Mouse (Mus musculus) CH12.LX (cell line): ENCODE results near the gene Il16. TPM values are rescaled to one million over a fixed set of nuclear protein-coding genes. Genes with fewer than 3 reads are reported as not detected.

Experiments
- DNase-seq: peaks from one replicate; pipeline ENCODE4 v3.0.0-alpha.2; 2013; ENCODE audit errors: extremely low read depth
- H3K27ac ChIP-seq: 2 replicates; pipeline ENCODE4 v1.5.1; 2012; ENCODE audit warnings: low read depth, mild to moderate bottlenecking, control low read depth, moderate library complexity; ENCODE audit not compliant: insufficient read depth
- H3K27me3 ChIP-seq: replicated peaks from 2 replicates; pipeline ENCODE3; 2012; ENCODE audit warnings: inconsistent platforms
- H3K36me3 ChIP-seq, 2 experiments: replicated peaks in 1 of 2; 2 replicates each; pipeline versions ENCODE3 to v1.6.1; 2012; ENCODE audit warnings: inconsistent platforms in 1 of 2, low read length in 1 of 2, mild to moderate bottlenecking in 1 of 2, mixed read lengths in 1 of 2, moderate library complexity in 1 of 2; ENCODE audit not compliant: control insufficient read depth in 1 of 2, insufficient read depth in 1 of 2
- H3K4me1 ChIP-seq, 2 experiments: 2 replicates each; pipeline ENCODE4 v1.6.1; 2012; ENCODE audit warnings: inconsistent platforms in 1 of 2, moderate library complexity in 1 of 2; ENCODE audit not compliant: insufficient read depth in 2 of 2, control insufficient read depth in 1 of 2
- H3K4me2 ChIP-seq: 2 replicates; pipeline ENCODE4 v1.6.1; 2012; ENCODE audit warnings: low read depth, mild to moderate bottlenecking, control low read depth; ENCODE audit not compliant: poor library complexity, insufficient read depth, severe bottlenecking
- H3K4me3 ChIP-seq, 3 experiments: fragments of 150-350 bp in 1 of 3; sonication (generic) in 1 of 3; replicated peaks in 1 of 3; 2 replicates each; pipeline versions ENCODE3 to v1.5.1; 2011 to 2012; ENCODE audit warnings: low read depth in 2 of 3, low read length in 2 of 3, mild to moderate bottlenecking in 2 of 3, moderate library complexity in 2 of 3, control low read depth in 1 of 3, improper control_type of control experiment in 1 of 3, inconsistent platforms in 1 of 3, mixed read lengths in 1 of 3; ENCODE audit not compliant: poor library complexity in 1 of 3
- H3K79me2 ChIP-seq: replicated peaks from 2 replicates; pipeline ENCODE4 v1.6.1; 2012; ENCODE audit warnings: mild to moderate bottlenecking, moderate library complexity; ENCODE audit not compliant: control insufficient read depth, poor library complexity, insufficient read depth, severe bottlenecking; ENCODE audit errors: extremely low read depth
- H3K9ac ChIP-seq: 2 replicates; pipeline ENCODE4 v1.6.1; 2012; ENCODE audit warnings: low read depth, mild to moderate bottlenecking, control low read depth, moderate library complexity; ENCODE audit not compliant: insufficient read depth
- H3K9me3 ChIP-seq: replicated peaks from 2 replicates; pipeline ENCODE3; 2012; ENCODE audit warnings: low read length, inconsistent platforms, mixed read lengths
- BHLHE40 ChIP-seq: IDR thresholded peaks from 2 replicates; pipeline ENCODE4 v1.6.1; 2011; ENCODE audit warnings: mild to moderate bottlenecking, low read depth, low read length, improper control_type of control experiment
- CTCF ChIP-seq, 2 experiments: IDR thresholded peaks in 1 of 2; conservative IDR thresholded peaks in 1 of 2; 2 replicates each; pipeline ENCODE4 v1.5.1; 2011 to 2012; ENCODE audit warnings: low read depth in 2 of 2, low read length in 2 of 2, improper control_type of control experiment in 1 of 2, inconsistent platforms in 1 of 2, mild to moderate bottlenecking in 1 of 2, moderate library complexity in 1 of 2
- E2F4 ChIP-seq: IDR thresholded peaks from 2 replicates; pipeline ENCODE4 v1.6.1; 2011; ENCODE audit warnings: low read depth, low read length, improper control_type of control experiment; ENCODE audit not compliant: insufficient replicate concordance
- ETS1 ChIP-seq: conservative IDR thresholded peaks from 2 replicates; pipeline ENCODE4 v1.6.1; 2012; ENCODE audit warnings: low read depth, mild to moderate bottlenecking, inconsistent platforms, low read length, improper control_type of control experiment, moderate library complexity
- HCFC1 ChIP-seq: IDR thresholded peaks from 2 replicates; pipeline ENCODE4 v1.6.1; 2012; ENCODE audit warnings: low read depth, mild to moderate bottlenecking, inconsistent platforms, low read length, improper control_type of control experiment
- IRF4 ChIP-seq: IDR thresholded peaks from 2 replicates; pipeline ENCODE4 v1.6.1; 2014; ENCODE audit warnings: low read depth, mild to moderate bottlenecking, inconsistent platforms, low read length, improper control_type of control experiment
- JUND ChIP-seq: conservative IDR thresholded peaks from 2 replicates; pipeline ENCODE4 v1.6.1; 2011; ENCODE audit warnings: low read depth, low read length, improper control_type of control experiment
- KAT2A ChIP-seq: IDR thresholded peaks from 2 replicates; pipeline ENCODE4 v1.6.1; 2012; ENCODE audit warnings: low read length, improper control_type of control experiment, inconsistent platforms; ENCODE audit not compliant: insufficient replicate concordance
- NRF1 ChIP-seq: IDR thresholded peaks from 2 replicates; pipeline ENCODE4 v1.6.1; 2014; ENCODE audit warnings: low read depth, mild to moderate bottlenecking, inconsistent platforms, low read length, improper control_type of control experiment, moderate library complexity
- PAX5 ChIP-seq: IDR thresholded peaks from 2 replicates; pipeline ENCODE4 v1.6.1; 2012; ENCODE audit warnings: low read length, inconsistent platforms, mixed read lengths
- POLR2A ChIP-seq: IDR thresholded peaks from 2 replicates; pipeline ENCODE4 v1.6.1; 2011; ENCODE audit warnings: low read depth, mild to moderate bottlenecking, improper control_type of control experiment, low read length
- POLR2AphosphoS2 ChIP-seq: IDR thresholded peaks from 2 replicates; pipeline ENCODE4 v1.6.1; 2011; ENCODE audit warnings: low read depth, low read length, improper control_type of control experiment
- RAD21 ChIP-seq: IDR thresholded peaks from 2 replicates; pipeline ENCODE4 v1.6.1; 2011; ENCODE audit warnings: low read depth, mild to moderate bottlenecking, low read length, improper control_type of control experiment, moderate library complexity
- RCOR1 ChIP-seq: conservative IDR thresholded peaks from 2 replicates; pipeline ENCODE4 v1.6.1; 2012; ENCODE audit warnings: low read depth, mild to moderate bottlenecking, inconsistent platforms, low read length, improper control_type of control experiment
- TBP ChIP-seq: conservative IDR thresholded peaks from 2 replicates; pipeline ENCODE4 v1.6.1; 2011; ENCODE audit warnings: low read depth, low read length, improper control_type of control experiment
- ZC3H11A ChIP-seq: IDR thresholded peaks from 2 replicates; pipeline ENCODE4 v1.6.1; 2012; ENCODE audit warnings: low read depth, mild to moderate bottlenecking, inconsistent platforms, low read length, improper control_type of control experiment
- ZKSCAN1 ChIP-seq: IDR thresholded peaks from 2 replicates; pipeline ENCODE4 v1.6.1; 2012; ENCODE audit warnings: low read depth, inconsistent platforms, low read length, improper control_type of control experiment, borderline replicate concordance
- ZMIZ1 ChIP-seq: IDR thresholded peaks from 2 replicates; pipeline ENCODE4 v1.6.1; 2012; ENCODE audit warnings: low read depth, mild to moderate bottlenecking, inconsistent platforms, low read length, improper control_type of control experiment
- dilution Hi-C: fragments of 300-500 bp; cut with MboI; formaldehyde crosslinking; loops from 2 replicates; pipeline ENCODE4 v1.14.3; 2020; ENCODE audit warnings: low sequenced_read_pairs; ENCODE audit not compliant: extremely low pct_unique_long_range_greater_than_20kb, extremely low pct_ligation_motif_present
- in situ Hi-C: fragments of 300-500 bp; cut with MboI; formaldehyde crosslinking; loops from 3 replicates; pipeline ENCODE4 v1.14.3; 2019; ENCODE audit warnings: low sequenced_read_pairs, low pct_ligation_motif_present, low pct_unique_long_range_greater_than_20kb, mixed read lengths
- polyA plus RNA-seq: library from polyadenylated mRNA; unstranded; fragments of >175 nt; gene quantifications from 2 replicates; pipeline ENCODE4 v1.2.1, GENCODE M21; 2012; ENCODE audit warnings: low read depth; ENCODE audit not compliant: insufficient read length
- total RNA-seq, 2 experiments: library from RNA; depleted of rRNA; stranded (reverse); fragments of 300-350 nt in 1 of 2; fragments of >200 nt in 1 of 2; gene quantifications; 2 replicates each; pipeline ENCODE4 v1.2.3; 2012 to 2014

The Il16 gene
- total and polyA plus RNA-seq, 3 experiments = 39.8 to 62.1 (median 55.5) TPM

DNA sequence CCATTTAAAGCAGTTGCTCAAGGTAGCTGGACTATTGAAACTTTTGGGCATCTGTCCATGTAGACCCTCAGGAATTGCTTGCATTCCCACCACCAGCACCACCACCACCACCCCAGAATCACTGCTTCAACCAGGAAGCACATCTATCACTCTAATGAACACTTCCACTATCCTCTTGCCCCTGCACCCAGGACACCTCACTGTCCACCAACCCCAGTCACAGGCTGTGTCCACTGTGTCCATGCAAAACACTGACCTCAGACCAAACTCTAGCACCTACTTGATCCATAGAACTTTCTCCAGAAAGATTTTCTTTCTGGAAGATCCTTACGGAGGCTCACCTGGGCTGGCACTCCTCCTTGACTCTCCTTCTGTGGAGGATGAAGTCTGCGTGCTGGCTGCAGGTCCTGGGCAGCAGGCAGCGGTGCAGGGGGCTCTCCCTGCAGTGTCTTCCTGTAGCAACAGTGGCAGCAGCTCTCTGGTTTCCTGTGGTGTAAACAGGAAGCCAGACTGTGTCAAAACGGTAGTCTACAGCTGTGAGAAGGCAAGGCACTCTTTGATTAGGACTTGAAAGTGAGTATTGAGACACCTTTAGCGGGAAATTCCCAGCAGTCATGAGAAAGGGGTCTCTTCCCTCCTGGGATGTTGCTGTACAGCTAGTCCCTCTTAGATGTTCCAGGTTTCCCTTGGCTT, 90.4 kb downstream of the Il16 start (continued):
- TF ChIP-seq PAX5 = no peak
- TF ChIP-seq CTCF (conservative IDR thresholded peaks at IDR 0.05 in 1 of 2, IDR thresholded peaks at IDR 0.05 in 1 of 2; ENCODE audit: low read depth in 2 of 2, low read length in 2 of 2) = no peak
- TF ChIP-seq E2F4 = peak; percentile 80; the same call in 1 of the 2 replicates
- peak; percentile 68; the same call in 1 of the 2 replicates for TF ChIP-seq TBP
- peak; percentile 6 for TF ChIP-seq RAD21
- peak; percentile 92; the same call in 1 of the 2 replicates for TF ChIP-seq RCOR1
- no peak for TF ChIP-seq ZKSCAN1
- TF ChIP-seq POLR2AphosphoS2 = peak; percentile 60; the same call in 1 of the 2 replicates
- 0 out of 2 replicates have a peak, but pooled peaks have one; percentile 65 for TF ChIP-seq KAT2A
- TF ChIP-seq ZC3H11A = no peak
- peak; percentile 89 for TF ChIP-seq JUND
- peak; percentile 62 for TF ChIP-seq HCFC1
- TF ChIP-seq, all 38 proteins: peak for 28

DNA sequence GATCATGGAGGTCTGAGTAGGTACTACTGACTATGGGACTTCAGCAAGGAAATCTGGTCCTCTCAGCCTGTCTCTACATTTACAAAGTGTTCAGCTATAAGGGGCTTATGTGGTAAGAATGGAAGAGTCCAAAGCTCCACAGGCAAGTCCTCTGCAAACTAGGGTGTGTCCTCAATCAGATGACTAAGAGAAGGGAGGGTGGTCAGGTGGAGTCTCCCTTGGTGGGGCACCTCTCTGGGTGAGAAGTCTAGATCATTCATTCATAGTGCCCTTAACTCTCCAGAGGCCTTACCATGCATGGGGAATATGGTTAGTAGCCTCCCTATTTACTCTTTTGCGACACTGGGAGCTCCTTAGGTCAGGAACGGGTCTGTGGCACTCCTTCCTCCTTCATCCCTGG, 91.3 kb downstream of the Il16 start:
- peaks cover 54% of the 10 kb centered on the region for H3K79me2 ChIP-seq
- peak overlapping the region; percentile 95 for H3K4me2 ChIP-seq
- H3K27me3 ChIP-seq = no peaks in the 10 kb centered on the region
- TF ChIP-seq ZMIZ1 (0 out of 2 replicates have a peak, but pooled peaks have one; percentile 11), NRF1 (no peak), ETS1 (peak; percentile 24), IRF4 (0 out of 2 replicates have a peak, but pooled peaks have one; percentile 20), BHLHE40 (no peak), TBP (peak; percentile 62), POLR2A (peak; percentile 33; the same call in 1 of the 2 replicates)
- dilution Hi-C loops (no loop called here), in situ Hi-C loops (loop anchor here (25.0 kb wide), 1 partner anchor 233 kb away; the partner anchor contains the start of genes Mesd and Tlnrd1)
- H3K4me1 ChIP-seq = peaks cover 13 to 51% of the 10 kb centered on the region in 2 experiments
- peak overlapping the region; percentile 99 for H3K27ac ChIP-seq
- H3K9me3 ChIP-seq = peaks cover 11% of the 10 kb centered on the region
- peak overlapping the region; percentile 89 for H3K9ac ChIP-seq
- H3K4me3 ChIP-seq = peak overlapping the region; percentile 65 to 97 (median 90)
- H3K36me3 ChIP-seq = peaks cover 23 to 34% of the 10 kb centered on the region in 2 experiments
- no peak for DNase-seq
